Mouse (Mus musculus): ENCODE measurements around the gene Ewsr1. TPM values are rescaled to one million over a fixed set of nuclear protein-coding genes. Genes with fewer than 3 reads are reported as not detected.

Gene Ewsr1
- total and polyA plus RNA-seq, 3 experiments = 452 to 1,336 (median 570) TPM

GRCm38 (mm10) chr11:5037146-5037854 is 61.8 kb downstream of the Ewsr1 start:
- H3K4me1 ChIP-seq (ENCODE audit: control insufficient read depth in 1 of 2, insufficient read depth in 2 of 2, low read length in 2 of 2) = no peaks in the 10 kb centered on the region
- H3K9ac ChIP-seq (ENCODE audit: control insufficient read depth, low read depth, low read length, poor library complexity, severe bottlenecking) = no peak overlapping the region
- H3K4me3 ChIP-seq (ENCODE audit: control insufficient read depth in 1 of 2, insufficient read depth in 1 of 2, low read depth in 2 of 2, low read length in 2 of 2) = no peak overlapping the region
- no peaks in the 10 kb centered on the region for H3K79me2 ChIP-seq (ENCODE audit: control insufficient read depth, insufficient read depth, low read length, poor library complexity)
- DNase-seq (ENCODE audit: low read depth, low spot score) = no peak
- H3K36me3 ChIP-seq (ENCODE audit: control insufficient read depth in 1 of 2, insufficient read depth in 2 of 2, low read length in 2 of 2) = peaks cover 0 to 6% of the 10 kb centered on the region in 2 experiments; a peak in 2 of 4 replicates
- no peaks in the 10 kb centered on the region for H3K27me3 ChIP-seq (ENCODE audit: control insufficient read depth in 1 of 2, insufficient read depth in 2 of 2, low read length in 2 of 2)
- H3K9me3 ChIP-seq (replicated peaks; ENCODE audit: insufficient read depth, low read length) = no peaks in the 10 kb centered on the region
- no peak overlapping the region for H3K27ac ChIP-seq (ENCODE audit: control insufficient read depth, low read depth, low read length)
- TF ChIP-seq POLR2AphosphoS2 (IDR thresholded peaks at IDR 0.05; ENCODE audit: low read length) (no peak), TCF12 (IDR thresholded peaks at IDR 0.05; ENCODE audit: low read depth, low read length) (no peak), GABPA (IDR thresholded peaks at IDR 0.05; ENCODE audit: low read depth, low read length) (no peak), HCFC1 (IDR thresholded peaks at IDR 0.05; ENCODE audit: low read depth, low read length) (no peak), RAD21 (IDR thresholded peaks at IDR 0.05; ENCODE audit: low read depth, low read length) (no peak), MAFK (IDR thresholded peaks at IDR 0.05; ENCODE audit: borderline replicate concordance, low read depth, low read length) (no peak), GATA1 (IDR thresholded peaks at IDR 0.05; ENCODE audit: low read depth, low read length) (no peak), MYB (IDR thresholded peaks at IDR 0.05; ENCODE audit: low read depth, low read length) (no peak), CHD1 (IDR thresholded peaks at IDR 0.05; ENCODE audit: low read depth, low read length) (no peak), ELF1 (IDR thresholded peaks at IDR 0.05; ENCODE audit: low read depth, low read length) (no peak), E2F4 (IDR thresholded peaks at IDR 0.05; ENCODE audit: borderline replicate concordance, low read depth, low read length) (no peak), TAL1 (IDR thresholded peaks at IDR 0.05; ENCODE audit: low read length) (no peak), ZMIZ1 (IDR thresholded peaks at IDR 0.05; ENCODE audit: low read depth, low read length) (no peak), UBTF (IDR thresholded peaks at IDR 0.05; ENCODE audit: borderline replicate concordance, insufficient read depth, low read depth, low read length) (no peak), MYC (IDR thresholded peaks at IDR 0.05; ENCODE audit: low read depth, low read length) (no peak), ZC3H11A (IDR thresholded peaks at IDR 0.05; ENCODE audit: low read depth, low read length) (no peak), ZKSCAN1 (IDR thresholded peaks at IDR 0.05; ENCODE audit: low read depth, low read length) (no peak), USF2 (IDR thresholded peaks at IDR 0.05; ENCODE audit: borderline replicate concordance in 1 of 2, insufficient read depth in 1 of 2, low read depth in 1 of 2, low read length in 2 of 2) (no peak)

DNA sequence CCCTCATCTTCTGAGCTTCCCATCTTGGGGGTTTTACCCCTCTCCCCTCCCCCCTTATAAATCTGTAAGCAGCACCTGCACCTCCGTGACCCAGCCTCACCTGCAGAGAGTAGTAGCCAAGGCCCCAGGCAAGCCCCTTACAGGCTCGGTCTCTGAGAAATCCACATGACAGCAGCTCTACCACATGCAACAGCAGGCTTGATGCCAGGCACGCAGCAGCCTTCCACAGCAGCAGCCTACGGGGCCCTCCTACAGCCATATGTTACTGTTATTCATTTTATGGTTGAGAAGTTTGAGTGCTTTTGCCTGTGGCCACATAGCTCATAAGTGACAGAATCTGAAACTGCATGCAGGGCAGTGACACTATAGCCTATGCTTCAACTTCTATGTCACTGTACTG is 63.6 kb downstream of the Ewsr1 start:
- TF ChIP-seq POLR2AphosphoS2 (IDR thresholded peaks at IDR 0.05; ENCODE audit: low read length) = no peak
- TF ChIP-seq TCF12 (IDR thresholded peaks at IDR 0.05; ENCODE audit: low read depth, low read length) = no peak
- TF ChIP-seq ETS1 (IDR thresholded peaks at IDR 0.05; ENCODE audit: low read depth, low read length) = no peak
- TF ChIP-seq JUND (IDR thresholded peaks at IDR 0.05; ENCODE audit: low read depth, low read length) = no peak
- TF ChIP-seq SIN3A (IDR thresholded peaks at IDR 0.05; ENCODE audit: low read length) = no peak
- TF ChIP-seq CHD2 (IDR thresholded peaks at IDR 0.05; ENCODE audit: low read length) = no peak
- no peak for TF ChIP-seq ZMIZ1 (IDR thresholded peaks at IDR 0.05; ENCODE audit: low read depth, low read length)
- no peak for TF ChIP-seq MAZ (IDR thresholded peaks at IDR 0.05; ENCODE audit: low read depth, low read length)
- no peak for TF ChIP-seq MYB (IDR thresholded peaks at IDR 0.05; ENCODE audit: low read depth, low read length)
- no peak for TF ChIP-seq NELFE (IDR thresholded peaks at IDR 0.05; ENCODE audit: low read depth, low read length)
- TF ChIP-seq MAFK (IDR thresholded peaks at IDR 0.05; ENCODE audit: borderline replicate concordance, low read depth, low read length) = no peak
- TF ChIP-seq GABPA (IDR thresholded peaks at IDR 0.05; ENCODE audit: low read depth, low read length) = no peak
- TF ChIP-seq POLR2A (IDR thresholded peaks at IDR 0.05; ENCODE audit: control insufficient read depth in 1 of 2, insufficient read depth in 1 of 2, low read depth in 1 of 2, low read length in 2 of 2, poor library complexity in 1 of 2) = no peak
- no peak for DNase-seq (ENCODE audit: low read depth, low spot score)
- no peak overlapping the region for H3K9ac ChIP-seq (ENCODE audit: control insufficient read depth, low read depth, low read length, poor library complexity, severe bottlenecking)

More for the DNA sequence above, 63.6 kb downstream of the Ewsr1 start:
- Histone ChIP-seq H3K4me1 (ENCODE audit: control insufficient read depth in 1 of 2, insufficient read depth in 2 of 2, low read length in 2 of 2) (no peaks in the 10 kb centered on the region), H3K4me3 (ENCODE audit: control insufficient read depth in 1 of 2, insufficient read depth in 1 of 2, low read depth in 2 of 2, low read length in 2 of 2) (no peak overlapping the region), H3K36me3 (ENCODE audit: control insufficient read depth in 1 of 2, insufficient read depth in 2 of 2, low read length in 2 of 2) (peaks cover 0 to 15% of the 10 kb centered on the region in 2 experiments; a peak in 3 of 4 replicates), H3K27ac (ENCODE audit: control insufficient read depth, low read depth, low read length) (no peak overlapping the region), H3K9me3 (replicated peaks; ENCODE audit: insufficient read depth, low read length) (no peaks in the 10 kb centered on the region), H3K79me2 (ENCODE audit: control insufficient read depth, insufficient read depth, low read length, poor library complexity) (no peaks in the 10 kb centered on the region), H3K27me3 (ENCODE audit: control insufficient read depth in 1 of 2, insufficient read depth in 2 of 2, low read length in 2 of 2) (no peaks in the 10 kb centered on the region)
